Mouse (Mus musculus) liver, embryonic 16.5 days (tissue): ENCODE results near the gene Gse1. TPM values are rescaled to one million over a fixed set of nuclear protein-coding genes. Genes with fewer than 3 reads are reported as not detected.

ENCODE experiments used
- ATAC-seq: fragments of 200-750 bp; cut with Nextera tagmentation; 2 replicates; pipeline ENCODE4 v1.8.0; 2017; ENCODE audit warnings: low read depth, mild to moderate bottlenecking, moderate number of reproducible peaks, moderate library complexity
- H3K27ac ChIP-seq: fragments of 300-500 bp; sonication (generic); 2 replicates; pipeline ENCODE4 v1.5.1; 2014; ENCODE audit warnings: mild to moderate bottlenecking, low read length
- H3K27me3 ChIP-seq: fragments of 300-500 bp; sonication (generic); 2 replicates; pipeline ENCODE4 v1.6.1; 2014; ENCODE audit warnings: low read depth, low read length, mixed read lengths; ENCODE audit not compliant: control insufficient read depth, insufficient read depth
- H3K36me3 ChIP-seq: fragments of 300-500 bp; sonication (generic); 2 replicates; pipeline ENCODE4 v1.6.1; 2014; ENCODE audit warnings: mild to moderate bottlenecking; ENCODE audit not compliant: control insufficient read depth, insufficient read depth
- H3K4me1 ChIP-seq: fragments of 300-500 bp; sonication (generic); 2 replicates; pipeline ENCODE4 v1.6.1; 2014; ENCODE audit warnings: low read depth, low read length, mixed read lengths; ENCODE audit not compliant: control insufficient read depth
- H3K4me2 ChIP-seq: fragments of 300-500 bp; sonication (generic); 2 replicates; pipeline ENCODE4 v1.6.1; 2014; ENCODE audit warnings: low read depth, low read length, mixed read lengths
- H3K4me3 ChIP-seq: fragments of 300-500 bp; sonication (generic); 2 replicates; pipeline ENCODE4 v1.5.1; 2014; ENCODE audit warnings: low read depth, mild to moderate bottlenecking, low read length
- H3K9ac ChIP-seq: fragments of 300-500 bp; sonication (generic); 2 replicates; pipeline ENCODE4 v1.6.1; 2014; ENCODE audit warnings: low read depth, low read length
- H3K9me3 ChIP-seq: fragments of 300-500 bp; sonication (generic); replicated peaks from 2 replicates; pipeline ENCODE4 v1.6.1; 2016; ENCODE audit warnings: low read length; ENCODE audit not compliant: control insufficient read depth
- WGBS: fragments of 180-500 bp; shearing (Covaris S2); extraction: QIAGEN DNeasy Blood & Tissue Kit; methylation state at CpG from one replicate; pipeline ENCODE4 v1.1.7; 2014; ENCODE audit not compliant: insufficient replicate concordance; 5-methylcytosine and 5-hydroxymethylcytosine counted together
- polyA plus RNA-seq: library from polyadenylated mRNA; unstranded; fragments of >200 nt; fragmentation: Nextera tagmentation; extraction: Ambion mirVana; gene quantifications from 2 replicates; pipeline ENCODE4 v1.2.1, GENCODE M21; 2015

The Gse1 gene
- polyA plus RNA-seq, 1 experiment from 2014 or later, result 9.5 TPM

GRCm38 (mm10) chr8:120556198-120556892 lies 328.1 kb downstream of the Gse1 start:
- Histone ChIP-seq H3K4me3 (no peak overlapping the region), H3K9me3 (no peaks in the 10 kb centered on the region), H3K4me2 (no peak overlapping the region), H3K36me3 (peaks cover 28% of the 10 kb centered on the region), H3K27ac (no peak overlapping the region), H3K27me3 (no peaks in the 10 kb centered on the region), H3K9ac (no peak overlapping the region), H3K4me1 (peaks cover 22% of the 10 kb centered on the region)
- ATAC-seq, result no peak
- WGBS, result 54% methylated on average over 20 of the region's 20 CpGs

DNA sequence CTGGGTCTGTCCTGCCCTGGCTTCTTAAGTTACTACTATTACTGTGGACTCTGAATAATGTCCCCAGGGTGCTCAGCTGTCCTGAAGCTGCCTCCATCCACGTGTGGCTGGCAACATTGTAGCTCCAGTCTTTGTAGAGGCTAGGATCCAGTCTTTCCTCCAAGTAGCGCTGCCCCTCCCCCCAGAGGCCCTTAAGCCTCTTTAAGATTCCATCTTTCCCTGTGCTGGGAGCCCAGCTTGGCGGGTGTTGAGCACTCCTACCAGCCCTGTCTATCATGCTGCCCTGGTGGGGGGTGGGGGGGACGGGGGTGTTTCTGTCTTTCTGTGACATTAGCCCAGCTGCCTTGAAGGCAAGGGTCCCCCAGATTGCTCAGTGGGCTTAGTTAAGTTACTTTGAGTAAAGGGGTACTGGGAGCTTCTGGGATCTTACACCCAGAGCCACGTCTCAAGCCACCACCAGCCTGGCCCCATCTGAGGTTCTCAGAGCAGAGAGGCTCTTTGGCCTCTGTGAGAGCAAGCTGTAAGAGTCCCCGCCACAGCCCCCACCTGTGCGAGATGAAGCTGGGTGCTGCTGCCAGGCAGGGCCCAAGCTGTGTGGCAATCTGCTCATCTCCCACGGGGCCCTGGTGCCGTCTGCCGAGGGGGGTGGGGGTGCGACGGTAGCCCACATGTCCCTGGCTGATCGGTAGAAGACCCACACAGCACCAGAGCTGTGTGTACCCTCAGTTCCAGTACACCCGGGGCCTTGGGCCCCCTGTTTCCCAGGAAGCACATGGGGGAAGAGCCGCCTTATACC lies 329.1 kb downstream of the Gse1 start:
- Histone ChIP-seq H3K4me1 (peaks cover 24% of the 10 kb centered on the region), H3K9ac (no peak overlapping the region)

GRCm38 (mm10) chr8:120558162-120558561 lies 329.9 kb downstream of the Gse1 start:
- Histone ChIP-seq H3K9me3 (no peaks in the 10 kb centered on the region), H3K27ac (no peak overlapping the region), H3K9ac (no peak overlapping the region), H3K4me2 (no peak overlapping the region), H3K27me3 (no peaks in the 10 kb centered on the region), H3K36me3 (peaks cover 32% of the 10 kb centered on the region), H3K4me3 (no peak overlapping the region), H3K4me1 (peaks cover 24% of the 10 kb centered on the region)
- ATAC-seq, result no peak
- 79% methylated on average over 4 of the region's 4 CpGs for WGBS

More for the DNA sequence above, 329.1 kb downstream of the Gse1 start:
- no peak overlapping the region for H3K4me3 ChIP-seq
- peaks cover 28% of the 10 kb centered on the region for H3K36me3 ChIP-seq
- H3K27ac ChIP-seq, result no peak overlapping the region
- 70% methylated on average over 15 of the region's 15 CpGs for WGBS
- no peaks in the 10 kb centered on the region for H3K27me3 ChIP-seq
- ATAC-seq, result no peak
- no peak overlapping the region for H3K4me2 ChIP-seq
- no peaks in the 10 kb centered on the region for H3K9me3 ChIP-seq

- no peak for ATAC-seq
- WGBS, result 87% methylated on average over 11 of the region's 11 CpGs
These were observed 331.4 kb downstream of the Gse1 start for GRCm38 (mm10) chr8:120559654-120560053.

GRCm38 (mm10) chr8:120560535-120560934 lies 332.3 kb downstream of the Gse1 start:
- Histone ChIP-seq H3K4me1 (peaks cover 22% of the 10 kb centered on the region), H3K9me3 (no peaks in the 10 kb centered on the region), H3K27ac (no peak overlapping the region), H3K36me3 (peaks cover 25% of the 10 kb centered on the region), H3K4me3 (no peak overlapping the region), H3K27me3 (no peaks in the 10 kb centered on the region), H3K4me2 (no peak overlapping the region), H3K9ac (no peak overlapping the region)
- ATAC-seq, result no peak
- WGBS, result 84% methylated on average over 5 of the region's 5 CpGs

More at GRCm38 (mm10) chr8:120559654-120560053, 331.4 kb downstream of the Gse1 start:
- H3K27ac ChIP-seq, result no peak overlapping the region
- H3K4me1 ChIP-seq, result peaks cover 29% of the 10 kb centered on the region
- H3K36me3 ChIP-seq, result peaks cover 27% of the 10 kb centered on the region
- H3K27me3 ChIP-seq, result no peaks in the 10 kb centered on the region
- no peak overlapping the region for H3K4me2 ChIP-seq
- no peak overlapping the region for H3K9ac ChIP-seq
- no peak overlapping the region for H3K4me3 ChIP-seq
- no peaks in the 10 kb centered on the region for H3K9me3 ChIP-seq

- WGBS, result 77% methylated on average over 22 of the region's 22 CpGs
- ATAC-seq, result no peak
- Histone ChIP-seq H3K4me1 (peaks cover 12% of the 10 kb centered on the region; the same call in 1 of the 2 replicates), H3K27ac (no peak overlapping the region), H3K9ac (no peak overlapping the region), H3K4me2 (no peak overlapping the region), H3K9me3 (no peaks in the 10 kb centered on the region), H3K27me3 (no peaks in the 10 kb centered on the region), H3K4me3 (no peak overlapping the region), H3K36me3 (peaks cover 34% of the 10 kb centered on the region)
These were observed 333.5 kb downstream of the Gse1 start for GRCm38 (mm10) chr8:120561539-120562435.

GRCm38 (mm10) chr8:120562680-120563347 lies 334.6 kb downstream of the Gse1 start:
- Histone ChIP-seq H3K9ac (no peak overlapping the region), H3K9me3 (no peaks in the 10 kb centered on the region), H3K27me3 (no peaks in the 10 kb centered on the region), H3K27ac (no peak overlapping the region), H3K4me2 (no peak overlapping the region), H3K36me3 (peaks cover 44% of the 10 kb centered on the region), H3K4me3 (no peak overlapping the region), H3K4me1 (peaks cover 7% of the 10 kb centered on the region; the same call in 1 of the 2 replicates)
- WGBS, result 82% methylated on average over 18 of the region's 18 CpGs
- no peak for ATAC-seq

DNA sequence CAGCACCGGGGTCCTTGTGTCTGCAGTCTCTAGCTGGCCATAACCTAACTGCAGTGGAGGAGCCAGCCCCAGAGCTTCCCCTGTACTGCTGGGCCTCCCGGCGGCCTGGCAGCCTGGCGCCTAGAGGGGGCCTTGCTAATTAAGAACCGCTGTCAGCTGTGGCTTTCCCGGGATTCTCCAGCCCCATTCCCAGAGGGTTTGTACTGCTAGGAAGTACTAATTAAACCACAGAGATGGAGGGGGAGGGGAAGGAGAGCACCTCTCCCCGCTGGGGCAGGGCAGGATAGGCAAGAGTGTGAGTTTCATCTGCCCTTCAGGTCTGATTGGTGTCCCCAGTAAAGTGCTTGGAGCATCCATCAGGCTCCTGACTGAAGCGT lies 335.1 kb downstream of the Gse1 start:
- no peaks in the 10 kb centered on the region for H3K27me3 ChIP-seq
- H3K4me2 ChIP-seq, result no peak overlapping the region
- no peak overlapping the region for H3K4me3 ChIP-seq
- H3K9me3 ChIP-seq, result no peaks in the 10 kb centered on the region
- no peak for ATAC-seq
- no peak overlapping the region for H3K9ac ChIP-seq
- no peak overlapping the region; the same call in 1 of the 2 replicates for H3K27ac ChIP-seq
- 48% methylated on average over 8 of the region's 8 CpGs for WGBS
- peaks cover 48% of the 10 kb centered on the region for H3K36me3 ChIP-seq
- peaks cover 7% of the 10 kb centered on the region; the same call in 1 of the 2 replicates for H3K4me1 ChIP-seq
